Mouse (Mus musculus): Measurements from ENCODE around the gene Myog.
A peak's percentile ranks its signal among the peaks of the same experiment; 100 is the strongest.

The Myog gene

GRCm38 (mm10) chr1:134283108-134283507, 6.7 kb upstream of the Myog start:
- DNase-seq (ENCODE audit: low spot score in 2 of 2): no peak

GRCm38 (mm10) chr1:134285458-134286120, 4.2 kb upstream of the Myog start:
- no peak for DNase-seq (ENCODE audit: low spot score in 2 of 2)

GRCm38 (mm10) chr1:134288239-134288638, 1.6 kb upstream of the Myog start:
- DNase-seq (ENCODE audit: low spot score in 2 of 2): no peak

GRCm38 (mm10) chr1:134290300-134290699, 511 bp downstream of the Myog start:
- DNase-seq (ENCODE audit: low spot score in 2 of 2): no peak

- no peak for DNase-seq (ENCODE audit: low spot score in 2 of 2)
These were observed 1.1 kb downstream of the Myog start for GRCm38 (mm10) chr1:134290909-134291308.

GRCm38 (mm10) chr1:134291555-134291954, 1.8 kb downstream of the Myog start:
- no peak for DNase-seq (ENCODE audit: low spot score in 2 of 2)

- DNase-seq (ENCODE audit: low spot score in 2 of 2): no peak
These were observed 2.3 kb downstream of the Myog start for GRCm38 (mm10) chr1:134292073-134292472.

GRCm38 (mm10) chr1:134292601-134293000, 2.8 kb downstream of the Myog start:
- no peak for DNase-seq (ENCODE audit: low spot score in 2 of 2)

GRCm38 (mm10) chr1:134293276-134293675, 3.5 kb downstream of the Myog start:
- no peak for DNase-seq (ENCODE audit: low spot score in 2 of 2)

- no peak for DNase-seq (ENCODE audit: low spot score in 2 of 2)
These were observed 4.2 kb downstream of the Myog start for GRCm38 (mm10) chr1:134293738-134294604.

GRCm38 (mm10) chr1:134297265-134297664, 7.5 kb downstream of the Myog start:
- DNase-seq (ENCODE audit: low spot score in 2 of 2): no peak

- DNase-seq (ENCODE audit: low spot score in 2 of 2): no peak
These were observed 9.0 kb downstream of the Myog start for GRCm38 (mm10) chr1:134298636-134299411.

- no peak for DNase-seq (ENCODE audit: low spot score in 2 of 2)
These were observed 12.9 kb downstream of the Myog start for GRCm38 (mm10) chr1:134302568-134303238.

GRCm38 (mm10) chr1:134304940-134305339, 15.2 kb downstream of the Myog start:
- peak in 1 of 2 experiments; percentile 19 for DNase-seq (ENCODE audit: low spot score in 2 of 2)

- DNase-seq (ENCODE audit: low spot score in 2 of 2): no peak
These were observed 17.6 kb downstream of the Myog start for GRCm38 (mm10) chr1:134307409-134307808.

GRCm38 (mm10) chr1:134310291-134310690, 20.5 kb downstream of the Myog start:
- DNase-seq (ENCODE audit: low spot score in 2 of 2): no peak

GRCm38 (mm10) chr1:134310729-134311128, 20.9 kb downstream of the Myog start:
- DNase-seq (ENCODE audit: low spot score in 2 of 2): no peak

GRCm38 (mm10) chr1:134311760-134312159, 22.0 kb downstream of the Myog start:
- no peak for DNase-seq (ENCODE audit: low spot score in 2 of 2)

- no peak for DNase-seq (ENCODE audit: low spot score in 2 of 2)
These were observed 25.4 kb downstream of the Myog start for GRCm38 (mm10) chr1:134315181-134315580.

- DNase-seq (ENCODE audit: low spot score in 2 of 2): no peak
These were observed 26.6 kb downstream of the Myog start for GRCm38 (mm10) chr1:134316361-134316760.

- no peak for DNase-seq (ENCODE audit: low spot score in 2 of 2)
These were observed 28.5 kb downstream of the Myog start for GRCm38 (mm10) chr1:134318261-134318660.

All from right cerebral cortex, adult 2 months (tissue).